Mouse (Mus musculus) liver, embryonic 11.5 days (tissue): ENCODE results near the gene Gpatch8. TPM values are rescaled to one million over a fixed set of nuclear protein-coding genes. Genes with fewer than 3 reads are reported as not detected.

Experiments
- ATAC-seq: fragments of 200-750 bp; cut with Nextera tagmentation; replicated peaks from 2 replicates; pipeline ENCODE4 v1.8.0; 2017; ENCODE audit warnings: moderate number of reproducible peaks, mild to moderate bottlenecking, moderate TSS enrichment, moderate library complexity; ENCODE audit not compliant: low FRiP score
- DNase-seq: peaks from one replicate; pipeline ENCODE4 v3.0.0-alpha.2; 2017; ENCODE audit warnings: low spot score
- H3K27ac ChIP-seq: fragments of 300-500 bp; sonication (generic); 2 replicates; pipeline ENCODE4 v1.5.1; 2014; ENCODE audit warnings: mild to moderate bottlenecking, low read depth, low read length, control low read depth
- H3K27me3 ChIP-seq: fragments of 300-500 bp; sonication (generic); replicated peaks from 2 replicates; pipeline ENCODE4 v1.6.1; 2014; ENCODE audit warnings: low read length, mixed read lengths; ENCODE audit not compliant: control insufficient read depth, insufficient read depth
- H3K36me3 ChIP-seq: fragments of 300-500 bp; sonication (generic); 2 replicates; pipeline ENCODE4 v1.6.1; 2014; ENCODE audit warnings: mild to moderate bottlenecking, low read length, moderate library complexity, mixed read lengths; ENCODE audit not compliant: control insufficient read depth, insufficient read depth
- H3K4me1 ChIP-seq: fragments of 300-500 bp; sonication (generic); replicated peaks from 2 replicates; pipeline ENCODE4 v1.6.1; 2014; ENCODE audit warnings: low read length, mixed read lengths; ENCODE audit not compliant: control insufficient read depth, insufficient read depth
- H3K4me2 ChIP-seq: fragments of 300-500 bp; sonication (generic); 2 replicates; pipeline ENCODE4 v1.6.1; 2014; ENCODE audit warnings: mild to moderate bottlenecking, control low read depth, moderate library complexity
- H3K4me3 ChIP-seq: fragments of 300-500 bp; sonication (generic); 2 replicates; pipeline ENCODE4 v1.5.1; 2014; ENCODE audit warnings: low read depth, low read length, control low read depth
- H3K9ac ChIP-seq: fragments of 300-500 bp; sonication (generic); 2 replicates; pipeline ENCODE4 v1.6.1; 2014; ENCODE audit warnings: low read depth, low read length, control low read depth
- H3K9me3 ChIP-seq: fragments of 300-500 bp; sonication (generic); 2 replicates; pipeline ENCODE4 v1.6.1; 2016; ENCODE audit warnings: low read length, inconsistent platforms, mixed read lengths; ENCODE audit not compliant: control insufficient read depth
- WGBS: fragments of 180-500 bp; shearing (Covaris S2); extraction: QIAGEN DNeasy Blood & Tissue Kit; methylation state at CpG from one replicate; pipeline ENCODE4 v1.1.7; 2014; 5-methylcytosine and 5-hydroxymethylcytosine counted together
- polyA plus RNA-seq: library from polyadenylated mRNA; unstranded; fragments of >200 nt; fragmentation: Nextera tagmentation; extraction: Ambion mirVana; gene quantifications from 2 replicates; pipeline ENCODE4 v1.2.1, GENCODE M21; 2014

Gpatch8 gene
- polyA plus RNA-seq, 1 experiment from 2014 or later, result 35.4 TPM

DNA sequence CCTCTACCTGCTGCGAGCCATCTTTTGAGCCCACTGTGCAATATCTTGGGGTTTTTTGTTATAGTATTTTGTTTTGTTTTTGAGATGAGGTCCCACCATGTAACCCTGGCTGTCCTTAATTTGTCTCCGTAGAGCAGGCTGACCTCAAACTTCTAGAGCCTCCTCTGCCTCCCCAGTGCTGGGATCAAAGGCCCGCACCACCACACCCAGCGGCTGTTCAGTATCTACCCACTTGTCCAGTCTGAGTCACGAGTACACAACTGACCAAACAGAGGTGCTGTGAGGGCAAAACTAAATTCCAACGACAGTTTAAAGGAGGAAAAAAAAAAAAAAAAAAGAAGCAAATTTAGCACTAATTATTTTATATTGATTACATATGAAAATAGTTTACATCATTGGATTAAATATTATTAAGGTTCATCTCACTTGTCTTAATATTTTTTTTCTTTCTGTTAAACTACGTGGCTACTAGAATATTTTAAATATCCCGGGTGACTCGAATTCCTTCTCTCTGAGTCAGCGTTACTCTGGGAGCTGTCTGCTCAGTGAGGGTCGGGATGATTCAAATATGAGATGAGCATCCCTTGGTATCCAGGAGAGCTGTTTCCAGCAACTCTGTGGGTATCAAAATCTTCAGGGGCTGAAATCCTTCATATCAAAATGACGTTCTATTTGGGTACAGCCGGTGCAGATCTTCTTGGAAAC is 20.0 kb upstream of the Gpatch8 start:
- no peaks in the 10 kb centered on the region for H3K9me3 ChIP-seq
- no peak overlapping the region for H3K4me2 ChIP-seq
- WGBS, result 60% methylated on average over 13 of the region's 13 CpGs
- no peak for DNase-seq
- H3K36me3 ChIP-seq, result no peaks in the 10 kb centered on the region
- H3K4me3 ChIP-seq, result no peak overlapping the region
- H3K27ac ChIP-seq, result no peak overlapping the region
- peaks cover 2% of the 10 kb centered on the region; the same call in 1 of the 2 replicates for H3K4me1 ChIP-seq
- H3K9ac ChIP-seq, result no peak overlapping the region
- ATAC-seq, result no peak
- no peaks in the 10 kb centered on the region; the same call in 1 of the 2 replicates for H3K27me3 ChIP-seq

- 67% methylated on average over 1 of the region's 1 CpGs for WGBS
- Histone ChIP-seq H3K27ac (no peak overlapping the region), H3K4me2 (no peak overlapping the region), H3K9ac (no peak overlapping the region), H3K9me3 (no peaks in the 10 kb centered on the region), H3K36me3 (no peaks in the 10 kb centered on the region), H3K4me3 (no peak overlapping the region), H3K4me1 (peaks cover 2% of the 10 kb centered on the region; the same call in 1 of the 2 replicates), H3K27me3 (no peaks in the 10 kb centered on the region; the same call in 1 of the 2 replicates)
- DNase-seq, result no peak
- no peak for ATAC-seq
Measured at GRCm38 (mm10) chr11:102575034-102575433, 18.8 kb upstream of the Gpatch8 start.

GRCm38 (mm10) chr11:102572866-102573663 is 16.9 kb upstream of the Gpatch8 start:
- no peaks in the 10 kb centered on the region for H3K9me3 ChIP-seq
- H3K4me3 ChIP-seq, result peak overlapping the region; percentile 52
- 15% methylated on average over 18 of the region's 18 CpGs for WGBS
- DNase-seq (peak; percentile 83), ATAC-seq (peak; percentile 65; the same call in 1 of the 2 replicates)
- no peaks in the 10 kb centered on the region for H3K27me3 ChIP-seq
- no peaks in the 10 kb centered on the region for H3K36me3 ChIP-seq
- H3K9ac ChIP-seq, result peak overlapping the region; percentile 68
- H3K27ac ChIP-seq, result no peak overlapping the region
- H3K4me2 ChIP-seq, result peak overlapping the region; percentile 82
- 0 out of 2 replicates have a peak, but pooled peaks cover 2% of the 10 kb centered on the region for H3K4me1 ChIP-seq

GRCm38 (mm10) chr11:102568756-102569377 is 12.7 kb upstream of the Gpatch8 start:
- Histone ChIP-seq H3K27ac (no peak overlapping the region), H3K4me2 (no peak overlapping the region), H3K36me3 (no peaks in the 10 kb centered on the region), H3K4me1 (peaks cover 5% of the 10 kb centered on the region), H3K9ac (no peak overlapping the region), H3K27me3 (no peaks in the 10 kb centered on the region), H3K9me3 (no peaks in the 10 kb centered on the region), H3K4me3 (no peak overlapping the region)
- DNase-seq (no peak), ATAC-seq (no peak)
- 60% methylated on average over 7 of the region's 7 CpGs for WGBS

GRCm38 (mm10) chr11:102568191-102568590 is 12.0 kb upstream of the Gpatch8 start:
- Histone ChIP-seq H3K9me3 (no peaks in the 10 kb centered on the region), H3K27me3 (no peaks in the 10 kb centered on the region), H3K9ac (no peak overlapping the region), H3K27ac (no peak overlapping the region), H3K4me2 (no peak overlapping the region), H3K4me1 (peaks cover 5% of the 10 kb centered on the region), H3K4me3 (no peak overlapping the region), H3K36me3 (no peaks in the 10 kb centered on the region)
- 69% methylated on average over 12 of the region's 12 CpGs for WGBS
- ATAC-seq, result no peak
- DNase-seq, result no peak

GRCm38 (mm10) chr11:102567723-102568122 is 11.5 kb upstream of the Gpatch8 start:
- Histone ChIP-seq H3K4me3 (no peak overlapping the region), H3K27ac (no peak overlapping the region), H3K27me3 (no peaks in the 10 kb centered on the region), H3K36me3 (no peaks in the 10 kb centered on the region), H3K4me2 (no peak overlapping the region), H3K9me3 (no peaks in the 10 kb centered on the region), H3K4me1 (peaks cover 5% of the 10 kb centered on the region), H3K9ac (no peak overlapping the region)
- 92% methylated on average over 15 of the region's 15 CpGs for WGBS
- ATAC-seq (no peak), DNase-seq (no peak)

GRCm38 (mm10) chr11:102567157-102567556 is 11.0 kb upstream of the Gpatch8 start:
- Histone ChIP-seq H3K9me3 (no peaks in the 10 kb centered on the region), H3K27me3 (no peaks in the 10 kb centered on the region), H3K27ac (no peak overlapping the region), H3K4me3 (no peak overlapping the region), H3K36me3 (no peaks in the 10 kb centered on the region), H3K4me2 (no peak overlapping the region), H3K9ac (no peak overlapping the region), H3K4me1 (peaks cover 5% of the 10 kb centered on the region)
- ATAC-seq (no peak), DNase-seq (no peak)
- 86% methylated on average over 6 of the region's 6 CpGs for WGBS

DNA sequence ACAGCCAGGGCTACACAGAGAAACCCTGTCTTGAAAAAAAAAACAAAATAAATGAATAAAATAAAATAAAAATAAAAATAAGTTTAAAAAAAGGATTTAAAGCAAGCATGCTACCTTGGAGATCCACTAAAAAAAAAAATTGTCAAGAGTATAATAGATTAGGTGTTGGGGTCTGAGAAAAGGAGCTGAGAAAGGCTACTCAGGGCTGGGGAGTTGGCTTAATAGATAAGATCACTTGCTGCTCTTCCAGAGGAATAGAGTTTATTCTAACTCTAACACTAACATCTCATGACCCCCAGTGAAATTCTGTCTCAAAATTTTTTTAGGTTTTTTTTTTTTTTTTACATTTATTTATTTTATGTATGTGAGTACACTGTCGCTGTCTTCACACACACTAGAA is 10.1 kb upstream of the Gpatch8 start:
- no peaks in the 10 kb centered on the region for H3K36me3 ChIP-seq
- no peak overlapping the region for H3K4me3 ChIP-seq
- no peak for DNase-seq
- H3K4me2 ChIP-seq, result no peak overlapping the region
- ATAC-seq, result no peak
- peaks cover 5% of the 10 kb centered on the region for H3K4me1 ChIP-seq
- no peak overlapping the region for H3K27ac ChIP-seq
- H3K27me3 ChIP-seq, result no peaks in the 10 kb centered on the region
- H3K9ac ChIP-seq, result no peak overlapping the region
- H3K9me3 ChIP-seq, result no peaks in the 10 kb centered on the region
- WGBS, result 92% methylated on average over 1 of the region's 1 CpGs
